Mouse (Mus musculus): ENCODE measurements around the gene Ccdc125.

DNA sequence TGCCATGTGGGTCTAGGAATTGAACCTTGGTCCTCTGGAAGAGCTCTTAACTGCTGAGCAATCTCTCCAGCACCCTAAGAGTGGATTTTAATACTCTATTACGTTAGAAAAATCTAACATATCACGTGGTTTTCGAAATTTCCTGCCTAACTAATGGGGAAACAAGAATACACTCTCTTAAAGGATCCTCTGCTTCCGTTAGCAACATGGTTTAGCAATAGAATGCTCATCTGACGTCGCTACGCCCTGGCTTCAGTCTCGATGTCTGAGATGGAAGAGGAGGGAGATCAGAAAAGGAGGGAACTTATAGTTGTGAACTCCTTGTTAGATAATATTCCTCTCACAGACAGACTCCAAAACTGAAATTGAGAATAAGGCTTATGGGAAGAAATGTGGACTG, 21.3 kb upstream of the Ccdc125 start:
- TF ChIP-seq POLR2A (IDR thresholded peaks at IDR 0.05; ENCODE audit: insufficient read length, low read depth) (no peak), USF1 (IDR thresholded peaks at IDR 0.05; ENCODE audit: low read depth) (no peak), TCF12 (IDR thresholded peaks at IDR 0.05; ENCODE audit: insufficient read depth, poor library complexity, severe bottlenecking) (no peak), MAX (IDR thresholded peaks at IDR 0.05; ENCODE audit: low read depth) (no peak), TCF3 (IDR thresholded peaks at IDR 0.05; ENCODE audit: insufficient read length, low read depth) (no peak)
